Mouse (Mus musculus) CH12.LX (cell line): ENCODE results near the gene Ccser1. TPM values are rescaled to one million over a fixed set of nuclear protein-coding genes. Genes with fewer than 3 reads are reported as not detected.

Source experiments
- DNase-seq: peaks from one replicate; pipeline ENCODE4 v3.0.0-alpha.2; 2013; ENCODE audit errors: extremely low read depth
- H3K27ac ChIP-seq: 2 replicates; pipeline ENCODE4 v1.5.1; 2012; ENCODE audit warnings: low read depth, mild to moderate bottlenecking, control low read depth, moderate library complexity; ENCODE audit not compliant: insufficient read depth
- H3K27me3 ChIP-seq: replicated peaks from 2 replicates; pipeline ENCODE3; 2012; ENCODE audit warnings: inconsistent platforms
- H3K36me3 ChIP-seq, 2 experiments: replicated peaks in 1 of 2; 2 replicates each; pipeline versions ENCODE3 to v1.6.1; 2012; ENCODE audit warnings: inconsistent platforms in 1 of 2, low read length in 1 of 2, mild to moderate bottlenecking in 1 of 2, mixed read lengths in 1 of 2, moderate library complexity in 1 of 2; ENCODE audit not compliant: control insufficient read depth in 1 of 2, insufficient read depth in 1 of 2
- H3K4me1 ChIP-seq, 2 experiments: 2 replicates each; pipeline ENCODE4 v1.6.1; 2012; ENCODE audit warnings: inconsistent platforms in 1 of 2, moderate library complexity in 1 of 2; ENCODE audit not compliant: insufficient read depth in 2 of 2, control insufficient read depth in 1 of 2
- H3K4me2 ChIP-seq: 2 replicates; pipeline ENCODE4 v1.6.1; 2012; ENCODE audit warnings: low read depth, mild to moderate bottlenecking, control low read depth; ENCODE audit not compliant: poor library complexity, insufficient read depth, severe bottlenecking
- H3K4me3 ChIP-seq, 3 experiments: fragments of 150-350 bp in 1 of 3; sonication (generic) in 1 of 3; replicated peaks in 1 of 3; 2 replicates each; pipeline versions ENCODE3 to v1.5.1; 2011 to 2012; ENCODE audit warnings: low read depth in 2 of 3, low read length in 2 of 3, mild to moderate bottlenecking in 2 of 3, moderate library complexity in 2 of 3, control low read depth in 1 of 3, improper control_type of control experiment in 1 of 3, inconsistent platforms in 1 of 3, mixed read lengths in 1 of 3; ENCODE audit not compliant: poor library complexity in 1 of 3
- H3K79me2 ChIP-seq: replicated peaks from 2 replicates; pipeline ENCODE4 v1.6.1; 2012; ENCODE audit warnings: mild to moderate bottlenecking, moderate library complexity; ENCODE audit not compliant: control insufficient read depth, poor library complexity, insufficient read depth, severe bottlenecking; ENCODE audit errors: extremely low read depth
- H3K9ac ChIP-seq: 2 replicates; pipeline ENCODE4 v1.6.1; 2012; ENCODE audit warnings: low read depth, mild to moderate bottlenecking, control low read depth, moderate library complexity; ENCODE audit not compliant: insufficient read depth
- H3K9me3 ChIP-seq: replicated peaks from 2 replicates; pipeline ENCODE3; 2012; ENCODE audit warnings: low read length, inconsistent platforms, mixed read lengths
- BHLHE40 ChIP-seq: IDR thresholded peaks from 2 replicates; pipeline ENCODE4 v1.6.1; 2011; ENCODE audit warnings: mild to moderate bottlenecking, low read depth, low read length, improper control_type of control experiment
- CHD1 ChIP-seq: IDR thresholded peaks from 2 replicates; pipeline ENCODE4 v1.6.1; 2012; ENCODE audit warnings: low read depth, low read length, improper control_type of control experiment, inconsistent platforms
- CHD2 ChIP-seq: IDR thresholded peaks from 2 replicates; pipeline ENCODE4 v1.6.1; 2011; ENCODE audit warnings: low read length, improper control_type of control experiment
- ELF1 ChIP-seq: IDR thresholded peaks from 2 replicates; pipeline ENCODE4 v1.6.1; 2014; ENCODE audit warnings: low read depth, mild to moderate bottlenecking, inconsistent platforms, low read length, improper control_type of control experiment
- IRF4 ChIP-seq: IDR thresholded peaks from 2 replicates; pipeline ENCODE4 v1.6.1; 2014; ENCODE audit warnings: low read depth, mild to moderate bottlenecking, inconsistent platforms, low read length, improper control_type of control experiment
- JUN ChIP-seq: IDR thresholded peaks from 2 replicates; pipeline ENCODE4 v1.6.1; 2011; ENCODE audit warnings: low read depth, mild to moderate bottlenecking, low read length, improper control_type of control experiment, moderate library complexity; ENCODE audit not compliant: insufficient read depth
- JUND ChIP-seq: conservative IDR thresholded peaks from 2 replicates; pipeline ENCODE4 v1.6.1; 2011; ENCODE audit warnings: low read depth, low read length, improper control_type of control experiment
- KAT2A ChIP-seq: IDR thresholded peaks from 2 replicates; pipeline ENCODE4 v1.6.1; 2012; ENCODE audit warnings: low read length, improper control_type of control experiment, inconsistent platforms; ENCODE audit not compliant: insufficient replicate concordance
- MAX ChIP-seq: IDR thresholded peaks from 2 replicates; pipeline ENCODE4 v1.6.1; 2011; ENCODE audit warnings: low read length, improper control_type of control experiment
- MAZ ChIP-seq: IDR thresholded peaks from 2 replicates; pipeline ENCODE4 v1.6.1; 2012; ENCODE audit warnings: low read depth, mild to moderate bottlenecking, inconsistent platforms, low read length, improper control_type of control experiment, moderate library complexity
- MYC ChIP-seq: IDR thresholded peaks from 2 replicates; pipeline ENCODE4 v1.6.1; 2011; ENCODE audit warnings: low read depth, mild to moderate bottlenecking, improper control_type of control experiment, low read length
- POLR2AphosphoS2 ChIP-seq: IDR thresholded peaks from 2 replicates; pipeline ENCODE4 v1.6.1; 2011; ENCODE audit warnings: low read depth, low read length, improper control_type of control experiment
- RAD21 ChIP-seq: IDR thresholded peaks from 2 replicates; pipeline ENCODE4 v1.6.1; 2011; ENCODE audit warnings: low read depth, mild to moderate bottlenecking, low read length, improper control_type of control experiment, moderate library complexity
- RCOR1 ChIP-seq: conservative IDR thresholded peaks from 2 replicates; pipeline ENCODE4 v1.6.1; 2012; ENCODE audit warnings: low read depth, mild to moderate bottlenecking, inconsistent platforms, low read length, improper control_type of control experiment
- SIN3A ChIP-seq: IDR thresholded peaks from 2 replicates; pipeline ENCODE4 v1.6.1; 2012; ENCODE audit warnings: low read length, improper control_type of control experiment, inconsistent platforms
- SMC3 ChIP-seq: IDR thresholded peaks from 2 replicates; pipeline ENCODE4 v1.6.1; 2011; ENCODE audit warnings: low read depth, low read length, improper control_type of control experiment
- TBP ChIP-seq: conservative IDR thresholded peaks from 2 replicates; pipeline ENCODE4 v1.6.1; 2011; ENCODE audit warnings: low read depth, low read length, improper control_type of control experiment
- UBTF ChIP-seq: IDR thresholded peaks from 2 replicates; pipeline ENCODE4 v1.6.1; 2012; ENCODE audit warnings: low read depth, mild to moderate bottlenecking, inconsistent platforms, low read length, improper control_type of control experiment, moderate library complexity
- USF2 ChIP-seq: conservative IDR thresholded peaks from 2 replicates; pipeline ENCODE4 v1.6.1; 2011; ENCODE audit warnings: low read depth, low read length, improper control_type of control experiment
- ZKSCAN1 ChIP-seq: IDR thresholded peaks from 2 replicates; pipeline ENCODE4 v1.6.1; 2012; ENCODE audit warnings: low read depth, inconsistent platforms, low read length, improper control_type of control experiment, borderline replicate concordance
- dilution Hi-C: fragments of 300-500 bp; cut with MboI; formaldehyde crosslinking; loops from 2 replicates; pipeline ENCODE4 v1.14.3; 2020; ENCODE audit warnings: low sequenced_read_pairs; ENCODE audit not compliant: extremely low pct_unique_long_range_greater_than_20kb, extremely low pct_ligation_motif_present
- in situ Hi-C: fragments of 300-500 bp; cut with MboI; formaldehyde crosslinking; loops from 3 replicates; pipeline ENCODE4 v1.14.3; 2019; ENCODE audit warnings: low sequenced_read_pairs, low pct_ligation_motif_present, low pct_unique_long_range_greater_than_20kb, mixed read lengths
- polyA plus RNA-seq: library from polyadenylated mRNA; unstranded; fragments of >175 nt; gene quantifications from 2 replicates; pipeline ENCODE4 v1.2.1, GENCODE M21; 2012; ENCODE audit warnings: low read depth; ENCODE audit not compliant: insufficient read length
- total RNA-seq, 2 experiments: library from RNA; depleted of rRNA; stranded (reverse); fragments of 300-350 nt in 1 of 2; fragments of >200 nt in 1 of 2; gene quantifications; 2 replicates each; pipeline ENCODE4 v1.2.3; 2012 to 2014

The Ccser1 gene
- total and polyA plus RNA-seq, 3 experiments, result not detected

DNA sequence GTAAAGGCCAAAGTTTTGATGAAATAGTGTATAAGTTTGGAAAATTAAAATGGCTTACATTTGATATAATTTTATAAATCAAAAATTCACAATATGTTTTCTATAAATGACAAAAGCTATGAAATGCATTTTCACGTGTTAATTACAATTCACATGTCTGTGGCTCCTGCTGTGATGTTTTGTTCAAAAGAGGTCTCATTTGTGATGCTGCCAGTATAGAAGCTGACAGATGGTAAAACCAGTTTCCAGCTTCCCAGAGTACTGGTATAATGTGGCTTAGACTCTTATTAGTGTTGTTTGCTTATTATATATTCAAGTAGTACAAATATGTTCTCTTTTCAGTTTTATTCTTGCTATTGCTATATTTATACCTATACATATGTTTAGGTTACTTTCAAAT, 4.0 kb upstream of the Ccser1 start:
- DNase-seq, result no peak
- H3K27ac ChIP-seq, result no peak overlapping the region
- TF ChIP-seq MAX (no peak), RCOR1 (no peak), MAZ (no peak), SIN3A (no peak)
- TF ChIP-seq, all 38 proteins: peak for 0
- in situ Hi-C loops, result no loop called here
- H3K4me1 ChIP-seq, result no peaks in the 10 kb centered on the region
- H3K79me2 ChIP-seq, result no peaks in the 10 kb centered on the region
- H3K27me3 ChIP-seq, result no peaks in the 10 kb centered on the region
- no peak overlapping the region for H3K9ac ChIP-seq
- no peaks in the 10 kb centered on the region for H3K36me3 ChIP-seq
- peaks cover 53% of the 10 kb centered on the region for H3K9me3 ChIP-seq
- dilution Hi-C loops, result no loop called here
- H3K4me3 ChIP-seq, result no peak overlapping the region
- no peak overlapping the region for H3K4me2 ChIP-seq

DNA sequence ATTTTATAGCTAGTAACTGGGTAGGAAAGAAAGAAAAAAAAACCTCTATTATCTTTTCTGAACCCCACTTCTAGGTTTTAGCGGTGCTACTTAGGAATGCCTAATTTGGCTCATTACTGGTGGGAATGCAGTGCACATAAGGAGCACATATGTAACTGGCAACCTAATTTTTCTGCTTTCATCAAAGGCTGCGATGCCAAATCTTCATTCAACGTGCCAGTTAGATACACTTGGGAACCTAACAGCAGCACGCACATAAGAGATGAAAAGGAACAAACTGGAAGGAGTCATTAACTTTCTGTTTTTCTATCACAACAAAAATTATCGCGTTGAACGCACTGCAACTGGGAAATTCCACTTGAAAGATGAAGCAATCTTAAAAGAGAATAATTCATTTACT, 2.6 kb upstream of the Ccser1 start:
- no peak for DNase-seq
- Histone ChIP-seq H3K4me3 (no peak overlapping the region), H3K36me3 (no peaks in the 10 kb centered on the region), H3K9me3 (peaks cover 54% of the 10 kb centered on the region), H3K4me2 (no peak overlapping the region), H3K4me1 (no peaks in the 10 kb centered on the region), H3K9ac (no peak overlapping the region), H3K79me2 (no peaks in the 10 kb centered on the region), H3K27me3 (no peaks in the 10 kb centered on the region), H3K27ac (no peak overlapping the region)
- no peak for TF ChIP-seq IRF4
- no peak for TF ChIP-seq BHLHE40
- no peak for TF ChIP-seq SMC3
- no peak for TF ChIP-seq RCOR1
- no peak for TF ChIP-seq MAZ
- no peak for TF ChIP-seq MYC
- TF ChIP-seq MAX, result no peak
- no peak for TF ChIP-seq SIN3A
- no peak for TF ChIP-seq ELF1
- no peak for TF ChIP-seq TBP
- dilution Hi-C loops, result no loop called here
- in situ Hi-C loops, result no loop called here

DNA sequence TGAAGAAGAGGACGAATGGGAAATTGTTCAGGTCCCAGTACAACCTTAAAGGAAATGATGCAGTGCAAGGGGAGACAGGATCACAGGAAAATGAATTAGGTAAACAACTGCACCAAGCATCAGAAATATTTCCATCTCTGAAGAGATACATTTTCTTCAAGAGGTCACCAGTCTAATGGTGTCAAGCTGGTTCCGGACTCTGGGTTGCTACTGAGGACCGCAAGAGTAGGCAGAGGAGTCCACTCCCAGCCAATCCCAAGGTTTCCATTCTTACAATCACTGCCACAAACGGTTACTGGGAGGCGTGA, 529 bp upstream of the Ccser1 start:
- no peak overlapping the region for H3K4me3 ChIP-seq
- dilution Hi-C loops, result no loop called here
- no peaks in the 10 kb centered on the region for H3K27me3 ChIP-seq
- peaks cover 47% of the 10 kb centered on the region for H3K9me3 ChIP-seq
- H3K4me1 ChIP-seq, result no peaks in the 10 kb centered on the region
- no peak overlapping the region for H3K9ac ChIP-seq
- no peak for DNase-seq
- TF ChIP-seq JUND (no peak), KAT2A (no peak), ZKSCAN1 (no peak), USF2 (no peak), TBP (no peak), ELF1 (no peak), MAZ (no peak), CHD2 (no peak), IRF4 (no peak), RAD21 (no peak), CHD1 (no peak), JUN (no peak), POLR2AphosphoS2 (no peak), MYC (no peak), UBTF (no peak), SMC3 (no peak)
- no peaks in the 10 kb centered on the region for H3K36me3 ChIP-seq
- no peak overlapping the region for H3K4me2 ChIP-seq
- in situ Hi-C loops, result no loop called here
- no peaks in the 10 kb centered on the region for H3K79me2 ChIP-seq
- H3K27ac ChIP-seq, result no peak overlapping the region
